Mouse (Mus musculus) kidney, embryonic 15.5 days (tissue): ENCODE measurements around the gene Ywhag. TPM values are rescaled to one million over a fixed set of nuclear protein-coding genes. Genes with fewer than 3 reads are reported as not detected.
A peak's percentile ranks its signal among the peaks of the same experiment; 100 is the strongest.

Source experiments
- ATAC-seq: fragments of 200-750 bp; cut with Nextera tagmentation; replicated peaks from 2 replicates; pipeline ENCODE4 v1.8.0; 2017; ENCODE audit warnings: moderate TSS enrichment; ENCODE audit not compliant: low FRiP score
- H3K27ac ChIP-seq: fragments of 300-500 bp; sonication (generic); 2 replicates; pipeline ENCODE4 v1.5.1; 2015; ENCODE audit warnings: mild to moderate bottlenecking, inconsistent platforms
- H3K27me3 ChIP-seq: fragments of 300-500 bp; sonication (generic); 2 replicates; pipeline ENCODE4 v1.6.1; 2015; ENCODE audit warnings: inconsistent platforms
- H3K36me3 ChIP-seq: fragments of 300-500 bp; sonication (generic); 2 replicates; pipeline ENCODE4 v1.6.1; 2015; ENCODE audit warnings: inconsistent platforms
- H3K4me1 ChIP-seq: fragments of 300-500 bp; sonication (generic); 2 replicates; pipeline ENCODE4 v1.6.1; 2015; ENCODE audit warnings: inconsistent platforms
- H3K4me2 ChIP-seq: fragments of 300-500 bp; sonication (generic); 2 replicates; pipeline ENCODE4 v1.6.1; 2015; ENCODE audit warnings: moderate library complexity, mild to moderate bottlenecking, inconsistent platforms
- H3K4me3 ChIP-seq: fragments of 300-500 bp; sonication (generic); replicated peaks from 2 replicates; pipeline ENCODE4 v1.5.1; 2015; ENCODE audit warnings: mild to moderate bottlenecking, inconsistent platforms
- H3K9ac ChIP-seq: fragments of 300-500 bp; sonication (generic); 2 replicates; pipeline ENCODE4 v1.6.1; 2015; ENCODE audit warnings: mild to moderate bottlenecking, inconsistent platforms
- H3K9me3 ChIP-seq: fragments of 300-500 bp; sonication (generic); replicated peaks from 2 replicates; pipeline ENCODE4 v1.6.1; 2016; ENCODE audit warnings: inconsistent platforms
- WGBS: fragments of 180-500 bp; shearing (Covaris S2); methylation state at CpG from one replicate; pipeline ENCODE4 v1.1.7; 2015; ENCODE audit warnings: mixed read lengths; 5-methylcytosine and 5-hydroxymethylcytosine counted together
- polyA plus RNA-seq: library from polyadenylated mRNA; unstranded; fragments of >200 nt; fragmentation: Nextera tagmentation; extraction: Ambion mirVana; gene quantifications from 2 replicates; pipeline ENCODE4 v1.2.1, GENCODE M21; 2015

Ywhag gene
- polyA plus RNA-seq, result 179 and 189 TPM in 2 replicates

DNA sequence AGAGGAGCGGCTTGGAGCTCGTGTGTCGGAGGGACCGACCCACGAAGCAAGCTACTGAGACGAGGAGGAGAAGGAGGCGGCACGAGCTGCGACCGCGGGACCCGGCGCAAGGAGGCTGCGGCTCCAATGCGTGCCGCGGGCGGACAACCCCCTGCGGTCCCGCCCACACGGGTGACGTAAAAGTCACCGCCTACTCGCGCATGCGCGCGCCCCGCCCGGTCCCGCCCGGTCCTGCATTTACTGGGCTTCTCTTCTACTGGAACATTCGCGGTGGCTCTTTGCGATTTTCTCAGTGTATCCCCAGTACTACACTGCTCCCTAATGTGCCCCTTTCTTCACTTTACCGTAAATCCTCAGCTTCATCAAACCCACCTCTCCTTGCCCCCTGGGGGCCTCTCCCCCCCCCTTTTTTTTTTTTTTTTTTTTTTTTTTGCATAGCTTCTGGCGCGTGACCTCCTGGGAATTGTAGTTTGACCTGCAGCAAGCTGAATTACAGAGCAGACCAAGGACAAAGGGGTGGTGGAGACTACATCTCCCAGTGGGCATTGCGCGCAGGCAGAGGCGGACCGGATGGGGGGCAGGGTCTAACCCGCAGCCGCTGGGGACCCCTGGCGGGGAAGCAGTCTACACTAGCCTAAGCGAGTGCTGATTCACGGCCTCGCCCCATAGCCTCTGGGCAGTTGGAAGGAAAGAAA, at the start of gene Ywhag:
Ywhag (minus strand) TSS at position 136 of the 695 bp plus-strand sequence.
- Histone ChIP-seq H3K4me2 (peak within 1 kb of the TSS; percentile 64), H3K27me3 (no peaks in the 10 kb centered on the region), H3K36me3 (peaks cover 29% of the 10 kb centered on the region), H3K4me3 (peak within 1 kb of the TSS; percentile 97), H3K4me1 (peaks cover 23% of the 10 kb centered on the region), H3K27ac (peak within 1 kb of the TSS; percentile 98), H3K9ac (peak within 1 kb of the TSS; percentile 93), H3K9me3 (no peaks in the 10 kb centered on the region)
- under 1% methylated on average over 48 of the region's 48 CpGs for WGBS
- peak; percentile 97 for ATAC-seq

DNA sequence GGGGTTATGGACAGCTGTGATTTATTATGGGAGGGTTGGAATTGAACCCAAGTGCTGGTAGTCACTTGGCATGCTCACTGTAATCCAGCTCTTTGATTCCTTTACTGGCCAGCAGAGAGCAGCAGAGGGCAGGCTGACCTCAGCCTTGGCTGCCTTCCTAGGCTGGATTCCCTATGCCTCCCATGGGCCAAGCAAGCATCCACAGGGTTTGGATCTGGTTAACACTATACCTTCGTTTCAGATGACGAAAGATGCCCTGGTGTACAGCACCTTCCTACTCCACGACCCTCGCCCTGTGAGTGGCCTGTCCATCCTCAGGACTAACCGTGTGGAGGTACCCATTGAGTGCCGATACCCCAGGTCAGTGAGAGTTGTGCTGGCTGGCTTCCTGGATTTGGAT, 48.0 kb upstream of the Ywhag start:
- WGBS, result 31% methylated on average over 6 of the region's 6 CpGs
- H3K9me3 ChIP-seq, result no peaks in the 10 kb centered on the region
- ATAC-seq, result peak; percentile 46

GRCm38 (mm10) chr5:135979904-135980303, 45.5 kb upstream of the Ywhag start, which contains the start of gene Zp3:
TSS of gene Zp3 (plus strand) at chr5:135980099.
- ATAC-seq, result no peak
- H3K9ac ChIP-seq, result no peak within 1 kb of the TSS
- no peaks in the 10 kb centered on the region for H3K36me3 ChIP-seq
- no peak within 1 kb of the TSS for H3K27ac ChIP-seq
- WGBS, result 69% methylated on average over 8 of the region's 8 CpGs
- no peaks in the 10 kb centered on the region for H3K9me3 ChIP-seq
- H3K4me3 ChIP-seq, result no peak within 1 kb of the TSS
- no peak within 1 kb of the TSS for H3K4me2 ChIP-seq
- no peaks in the 10 kb centered on the region for H3K27me3 ChIP-seq
- no peaks in the 10 kb centered on the region for H3K4me1 ChIP-seq

More for the DNA sequence above, 48.0 kb upstream of the Ywhag start:
- no peaks in the 10 kb centered on the region for H3K36me3 ChIP-seq
- H3K4me1 ChIP-seq, result no peaks in the 10 kb centered on the region
- H3K27me3 ChIP-seq, result no peaks in the 10 kb centered on the region
- H3K4me3 ChIP-seq, result no peak overlapping the region
- no peak overlapping the region for H3K27ac ChIP-seq
- no peak overlapping the region for H3K4me2 ChIP-seq
- H3K9ac ChIP-seq, result no peak overlapping the region

DNA sequence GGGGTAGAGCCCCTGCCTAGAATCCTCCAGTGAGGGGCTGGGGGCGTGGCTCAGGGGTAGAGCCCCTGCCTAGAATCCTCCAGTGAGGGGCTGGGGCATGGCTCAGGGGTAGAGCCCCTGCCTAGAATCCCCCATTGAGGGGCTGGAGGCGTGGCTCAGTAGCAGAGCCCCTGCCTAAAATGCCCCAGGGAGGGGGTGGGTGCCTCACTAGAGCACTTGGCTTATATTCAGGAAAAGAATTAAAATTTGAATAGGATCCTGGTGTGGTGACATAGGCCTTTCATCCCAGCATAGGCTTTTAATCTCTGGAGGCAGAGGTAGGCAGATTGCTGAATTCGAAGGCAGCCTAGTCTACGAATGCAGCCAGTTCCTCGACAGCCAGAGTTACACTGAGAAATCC, 45.0 kb upstream of the Ywhag start:
- Histone ChIP-seq H3K36me3 (no peaks in the 10 kb centered on the region), H3K4me1 (peaks cover 2% of the 10 kb centered on the region; the same call in 1 of the 2 replicates), H3K27me3 (no peaks in the 10 kb centered on the region), H3K4me3 (no peak overlapping the region), H3K4me2 (no peak overlapping the region), H3K27ac (no peak overlapping the region), H3K9me3 (no peaks in the 10 kb centered on the region), H3K9ac (no peak overlapping the region)
- 85% methylated on average over 5 of the region's 5 CpGs for WGBS
- no peak for ATAC-seq

DNA sequence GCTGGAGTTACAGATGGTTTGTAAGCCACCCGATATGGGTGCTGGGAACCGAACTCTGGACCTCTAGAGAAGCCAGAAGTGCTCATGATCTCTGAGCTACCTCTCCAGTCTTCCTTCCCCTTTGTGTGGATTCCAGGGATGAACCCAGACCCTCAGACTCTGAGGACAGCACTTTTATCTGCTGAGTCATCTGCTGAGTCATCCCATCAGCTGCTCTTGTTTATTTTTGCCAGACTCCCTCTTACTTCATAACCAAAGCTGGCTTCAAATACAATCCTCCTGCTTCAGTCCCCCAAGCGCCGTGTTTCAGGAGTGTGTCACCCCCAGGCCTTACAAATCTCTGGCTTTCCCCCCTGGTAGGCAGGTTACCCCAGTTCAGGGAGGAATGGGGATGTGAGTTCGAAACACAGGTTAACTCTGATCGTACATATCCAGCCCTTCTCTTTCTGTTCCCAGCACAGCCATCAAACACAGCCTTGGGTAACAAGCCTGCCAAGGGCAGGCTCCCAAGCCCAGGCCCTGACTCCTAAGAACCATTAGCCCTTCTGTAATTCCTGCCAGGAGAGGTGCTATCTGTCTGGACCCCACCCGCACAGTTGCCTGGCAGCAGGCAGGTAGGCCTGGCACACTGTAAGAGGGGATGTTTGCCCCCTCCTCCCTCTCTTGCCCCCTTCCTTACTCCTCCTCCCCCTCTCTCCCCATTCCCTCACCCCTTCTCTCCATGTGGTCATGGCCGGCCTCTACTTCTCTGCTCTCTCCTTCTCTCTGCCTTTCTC, 41.7 kb upstream of the Ywhag start:
- Histone ChIP-seq H3K4me3 (no peak overlapping the region), H3K4me2 (no peak overlapping the region), H3K27me3 (no peaks in the 10 kb centered on the region), H3K9ac (no peak overlapping the region), H3K4me1 (peaks cover 4% of the 10 kb centered on the region; the same call in 1 of the 2 replicates), H3K36me3 (no peaks in the 10 kb centered on the region), H3K9me3 (no peaks in the 10 kb centered on the region), H3K27ac (no peak overlapping the region)
- 91% methylated on average over 8 of the region's 8 CpGs for WGBS
- no peak for ATAC-seq

- peaks cover 4% of the 10 kb centered on the region; the same call in 1 of the 2 replicates for H3K4me1 ChIP-seq
- H3K36me3 ChIP-seq, result no peaks in the 10 kb centered on the region
- H3K27me3 ChIP-seq, result no peaks in the 10 kb centered on the region
- H3K9me3 ChIP-seq, result no peaks in the 10 kb centered on the region
- peak within 1 kb of the TSS; percentile 37 for H3K4me3 ChIP-seq
- peak within 1 kb of the TSS; percentile 19 for H3K9ac ChIP-seq
- H3K4me2 ChIP-seq, result peak within 1 kb of the TSS; percentile 54
- peak; percentile 61 for ATAC-seq
- H3K27ac ChIP-seq, result peak within 1 kb of the TSS; percentile 20; the same call in 1 of the 2 replicates
- 9% methylated on average over 9 of the region's 9 CpGs for WGBS
Measured at GRCm38 (mm10) chr5:135974365-135974764, 39.9 kb upstream of the Ywhag start, which contains the start of gene Ssc4d. TSS of gene Ssc4d (minus strand) at chr5:135974531.

- no peaks in the 10 kb centered on the region for H3K27me3 ChIP-seq
- no peak overlapping the region for H3K9ac ChIP-seq
- H3K27ac ChIP-seq, result no peak overlapping the region
- H3K36me3 ChIP-seq, result no peaks in the 10 kb centered on the region
- H3K9me3 ChIP-seq, result no peaks in the 10 kb centered on the region
- H3K4me3 ChIP-seq, result no peak overlapping the region
- H3K4me1 ChIP-seq, result peaks cover 4% of the 10 kb centered on the region; the same call in 1 of the 2 replicates
- 88% methylated on average over 7 of the region's 7 CpGs for WGBS
- no peak overlapping the region for H3K4me2 ChIP-seq
- ATAC-seq, result no peak
Measured at GRCm38 (mm10) chr5:135971876-135972275, 37.5 kb upstream of the Ywhag start.

- H3K9ac ChIP-seq, result no peak overlapping the region
- H3K27me3 ChIP-seq, result no peaks in the 10 kb centered on the region
- H3K4me3 ChIP-seq, result no peak overlapping the region
- H3K27ac ChIP-seq, result no peak overlapping the region
- WGBS, result 73% methylated on average over 6 of the region's 6 CpGs
- ATAC-seq, result no peak
- no peaks in the 10 kb centered on the region for H3K9me3 ChIP-seq
- H3K4me2 ChIP-seq, result no peak overlapping the region
- H3K36me3 ChIP-seq, result no peaks in the 10 kb centered on the region
- H3K4me1 ChIP-seq, result peaks cover 11% of the 10 kb centered on the region
Measured at GRCm38 (mm10) chr5:135970247-135970646, 35.8 kb upstream of the Ywhag start.

- Histone ChIP-seq H3K4me1 (peaks cover 11% of the 10 kb centered on the region), H3K27ac (no peak overlapping the region), H3K9ac (no peak overlapping the region), H3K9me3 (no peaks in the 10 kb centered on the region), H3K4me3 (no peak overlapping the region), H3K27me3 (no peaks in the 10 kb centered on the region), H3K36me3 (no peaks in the 10 kb centered on the region), H3K4me2 (no peak overlapping the region)
- WGBS, result 70% methylated on average over 1 of the region's 1 CpGs
- ATAC-seq, result no peak
Measured at GRCm38 (mm10) chr5:135968781-135969180, 34.4 kb upstream of the Ywhag start.

GRCm38 (mm10) chr5:135966866-135967265, 32.5 kb upstream of the Ywhag start:
- Histone ChIP-seq H3K9me3 (no peaks in the 10 kb centered on the region), H3K27ac (no peak overlapping the region), H3K36me3 (no peaks in the 10 kb centered on the region), H3K27me3 (no peaks in the 10 kb centered on the region), H3K4me1 (peaks cover 18% of the 10 kb centered on the region), H3K4me3 (no peak overlapping the region), H3K4me2 (no peak overlapping the region), H3K9ac (no peak overlapping the region)
- no peak for ATAC-seq
- WGBS, result 65% methylated on average over 9 of the region's 9 CpGs

- Histone ChIP-seq H3K4me2 (peak overlapping the region; percentile 61), H3K9ac (no peak overlapping the region; the same call in 1 of the 2 replicates), H3K27me3 (no peaks in the 10 kb centered on the region), H3K36me3 (no peaks in the 10 kb centered on the region), H3K4me3 (peak overlapping the region; percentile 32), H3K9me3 (no peaks in the 10 kb centered on the region), H3K27ac (peak overlapping the region; percentile 72), H3K4me1 (peaks cover 29% of the 10 kb centered on the region)
- ATAC-seq, result no peak
- WGBS, result 7% methylated on average over 24 of the region's 24 CpGs
Measured at GRCm38 (mm10) chr5:135965501-135965930, 31.1 kb upstream of the Ywhag start.

GRCm38 (mm10) chr5:135963280-135963627, 28.8 kb upstream of the Ywhag start:
- Histone ChIP-seq H3K4me1 (peaks cover 33% of the 10 kb centered on the region), H3K4me2 (peak overlapping the region; percentile 96), H3K9ac (peak overlapping the region; percentile 91), H3K36me3 (no peaks in the 10 kb centered on the region), H3K27ac (peak overlapping the region; percentile 97), H3K9me3 (no peaks in the 10 kb centered on the region), H3K4me3 (peak overlapping the region; percentile 64), H3K27me3 (no peaks in the 10 kb centered on the region)
- ATAC-seq, result no peak
- WGBS, result 4% methylated on average over 6 of the region's 6 CpGs
